ENCODE assay signal across 9 mouse cellular contexts in the genomic region with DNA sequence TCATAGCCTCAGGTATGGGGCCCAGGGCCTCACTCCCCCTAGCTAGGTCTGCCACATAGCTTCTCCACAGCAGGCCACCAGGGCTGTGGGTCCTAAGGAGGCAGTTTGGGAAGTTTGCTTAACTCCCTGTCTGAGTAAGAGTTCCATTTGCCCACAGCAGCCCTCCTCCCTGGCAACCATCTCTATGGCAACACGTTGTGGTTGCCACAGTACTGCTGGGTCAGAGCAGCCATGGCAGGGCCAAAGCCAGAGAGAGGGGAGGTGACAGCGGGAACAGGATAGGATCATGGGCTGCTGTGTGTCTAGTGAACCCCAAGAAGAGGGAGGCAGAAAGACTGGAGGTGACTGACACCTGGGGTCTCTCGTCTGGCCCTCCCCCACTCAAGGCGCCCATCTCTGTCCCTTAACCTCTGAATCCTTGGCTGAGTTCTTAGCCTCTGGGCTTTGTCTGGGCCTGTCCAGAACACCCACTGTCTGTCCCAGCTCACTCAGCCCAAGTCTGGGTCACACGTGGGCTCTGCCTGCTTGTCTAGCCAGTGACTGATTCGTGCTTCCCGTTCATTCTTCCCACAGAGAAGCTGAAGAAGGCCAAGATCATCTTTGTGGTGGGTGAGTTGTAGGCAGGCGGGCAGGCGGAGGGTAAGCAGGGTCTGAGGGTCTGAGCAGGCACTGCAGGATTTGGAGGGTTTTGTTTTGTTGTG. TPM values are rescaled to one million over a fixed set of nuclear protein-coding genes. Genes with fewer than 3 reads are reported as not detected.
A peak's percentile ranks its signal among the peaks of the same experiment; 100 is the strongest.
DNase-seq lines count a peak whose midpoint lies in the region; TF ChIP-seq lines count a peak whose summit lies in the region.
"Had no signal": no experiment of that assay in that cellular context is flagged by ENCODE, and none has a peak within 500 bp of the region (broad histone marks: within the 10 kb centered on the region; RNA-seq: fewer than 3 reads in every experiment).

No protein-coding gene starts in this region.

- H3K27ac ChIP-seq in MEL (ENCODE audit: control insufficient read depth, low read depth, low read length): no peak overlapping the region
- no peak overlapping the region for H3K27ac ChIP-seq in testis, adult 2 months (ENCODE audit: control insufficient read depth, insufficient read depth, low read depth, low read length)
- H3K27ac ChIP-seq: liver, embryonic 13.5 days had no signal

- no peak for TF ChIP-seq EP300 in MEL (IDR thresholded peaks at IDR 0.05; ENCODE audit: low read depth in 1 of 2, low read length in 2 of 2)

- peak; percentile 98 for DNase-seq in heart, adult 11 months
- no peak for DNase-seq in heart, postnatal 36 days
- peak; percentile 29 for DNase-seq in MEL (ENCODE audit: low read depth, low spot score)
- peak; percentile 92 for DNase-seq in fibroblast of lung, adult 2 months (ENCODE audit: low read depth)
- DNase-seq in kidney, adult 11 months: peak; percentile 82
- DNase-seq in lung, postnatal 10 days: peak; percentile 91
- no peak for DNase-seq in gastrocnemius, adult 8-10 months (ENCODE audit: low spot score in 2 of 2)
- DNase-seq: liver, embryonic 13.5 days had no signal

- no peak overlapping the region for H3K4me3 ChIP-seq in MEL (ENCODE audit: control insufficient read depth in 1 of 2, insufficient read depth in 1 of 2, low read depth in 2 of 2, low read length in 2 of 2)
- H3K4me3 ChIP-seq in testis, adult 2 months (ENCODE audit: control insufficient read depth, low read depth, low read length): peak overlapping the region; percentile 83
- H3K4me3 ChIP-seq: liver, embryonic 13.5 days had no signal

- no peaks in the 10 kb centered on the region for H3K79me2 ChIP-seq in MEL (ENCODE audit: control insufficient read depth, insufficient read depth, low read length, poor library complexity)

- H3K27me3 ChIP-seq in MEL (ENCODE audit: control insufficient read depth in 1 of 2, insufficient read depth in 2 of 2, low read length in 2 of 2): no peaks in the 10 kb centered on the region
- H3K27me3 ChIP-seq in testis, adult 2 months (ENCODE audit: control insufficient read depth, insufficient read depth, low read length): no peaks in the 10 kb centered on the region
- H3K27me3 ChIP-seq: liver, embryonic 13.5 days had no signal

- no peaks in the 10 kb centered on the region for H3K4me1 ChIP-seq in MEL (ENCODE audit: control insufficient read depth in 1 of 2, insufficient read depth in 2 of 2, low read length in 2 of 2)
- peaks cover 22% of the 10 kb centered on the region for H3K4me1 ChIP-seq in testis, adult 2 months (ENCODE audit: control insufficient read depth, insufficient read depth, low read length)

- TF ChIP-seq POLR2A in MEL (IDR thresholded peaks at IDR 0.05; ENCODE audit: control insufficient read depth in 1 of 2, insufficient read depth in 1 of 2, low read depth in 1 of 2, low read length in 2 of 2, poor library complexity in 1 of 2): no peak
- peak; percentile 56; the same call in 1 of the 2 replicates for TF ChIP-seq POLR2A in testis, adult 2 months (IDR thresholded peaks at IDR 0.05; ENCODE audit: control insufficient read depth, low read depth, low read length)

- intact Hi-C loops in heart, postnatal 36 days (cut with DNase I): loop anchor here (10.0 kb wide), 1 partner anchor 225 kb away; no protein-coding TSS in a partner anchor

- no peaks in the 10 kb centered on the region for H3K9me3 ChIP-seq in MEL (replicated peaks; ENCODE audit: insufficient read depth, low read length)
- H3K9me3 ChIP-seq: liver, embryonic 13.5 days had no signal

- no peak for TF ChIP-seq CTCF in MEL (IDR thresholded peaks at IDR 0.05 in 2 of 3, conservative IDR thresholded peaks at IDR 0.05 in 1 of 3; ENCODE audit: control insufficient read depth in 1 of 3, insufficient read depth in 1 of 3, low read depth in 2 of 3, low read length in 3 of 3, poor library complexity in 1 of 3, severe bottlenecking in 1 of 3)
- TF ChIP-seq CTCF in testis, adult 2 months (IDR thresholded peaks at IDR 0.05; ENCODE audit: control insufficient read depth, insufficient read depth, insufficient replicate concordance, low read depth, low read length): no peak

- no peak overlapping the region for H3K9ac ChIP-seq in MEL (ENCODE audit: control insufficient read depth, low read depth, low read length, poor library complexity, severe bottlenecking)
- H3K9ac ChIP-seq: liver, embryonic 13.5 days had no signal

- TF ChIP-seq RAD21 in MEL (IDR thresholded peaks at IDR 0.05; ENCODE audit: low read depth, low read length): no peak

- H3K36me3 ChIP-seq in MEL (ENCODE audit: control insufficient read depth in 1 of 2, insufficient read depth in 2 of 2, low read length in 2 of 2): no peaks in the 10 kb centered on the region
- no peaks in the 10 kb centered on the region for H3K36me3 ChIP-seq in testis, adult 2 months (ENCODE audit: control insufficient read depth, insufficient read depth, low read length)
- H3K36me3 ChIP-seq: liver, embryonic 13.5 days had no signal

TF ChIP-seq in MEL, 35 proteins besides CTCF, POLR2A, EP300 and RAD21:
- TF ChIP-seq POLR2AphosphoS2 (IDR thresholded peaks at IDR 0.05; ENCODE audit: low read length) (no peak), MAFK (IDR thresholded peaks at IDR 0.05; ENCODE audit: borderline replicate concordance, low read depth, low read length) (no peak), MAX (IDR thresholded peaks at IDR 0.05; ENCODE audit: low read length) (no peak), ZMIZ1 (IDR thresholded peaks at IDR 0.05; ENCODE audit: low read depth, low read length) (no peak), UBTF (IDR thresholded peaks at IDR 0.05; ENCODE audit: borderline replicate concordance, insufficient read depth, low read depth, low read length) (no peak), ETS1 (IDR thresholded peaks at IDR 0.05; ENCODE audit: low read depth, low read length) (no peak)

RNA-seq across cellular contexts. Expression of a gene that starts 7.9 kb away (rescaled TPM):
- 100 to 1,000 TPM; 631 to 727 TPM for total RNA-seq in heart, postnatal 36 days (2021)
- 0.12 TPM in 1 of 2 replicates, not detected in the other for total RNA-seq in MEL (2012; rRNA removed)
- polyA plus RNA-seq in MEL (2012; ENCODE audit: insufficient read depth in 1 of 2, insufficient read length in 2 of 2, low read depth in 1 of 2, low replicate concordance in 2 of 2, missing spikeins in 1 of 2): under 1 TPM in 1 of 2 experiments, not detected in 1; 0.13 TPM
- 172 and 177 TPM in 2 replicates for polyA plus RNA-seq in testis, adult 2 months (2012; rRNA removed)
- total RNA-seq in gastrocnemius, adult 8-10 months (2022): 1,000 to 10,000 TPM; 1,455 to 1,877 (median 1,746) TPM

RNA-seq across cellular contexts. Expression of a gene that starts 17.0 kb away (rescaled TPM):
- 100 to 1,000 TPM; 123 to 136 TPM for total RNA-seq in heart, postnatal 36 days (2021)
- total RNA-seq in MEL (2012; rRNA removed): 0.33 and 0.73 TPM in 2 replicates
- polyA plus RNA-seq in MEL (2012; ENCODE audit: insufficient read depth in 1 of 2, insufficient read length in 2 of 2, low read depth in 1 of 2, low replicate concordance in 2 of 2, missing spikeins in 1 of 2): 1 to 10 TPM in 1 of 2 experiments, not detected in 1; 1.0 TPM
- 6.5 and 7.9 TPM in 2 replicates for polyA plus RNA-seq in testis, adult 2 months (2012; rRNA removed)
- 10 to 100 TPM; 17.4 to 26.6 (median 20.5) TPM for total RNA-seq in gastrocnemius, adult 8-10 months (2022)

RNA-seq across cellular contexts. Expression of a gene that starts 29.9 kb away (rescaled TPM):
- 100 to 1,000 TPM; 108 to 116 TPM for total RNA-seq in heart, postnatal 36 days (2021)
- total RNA-seq in MEL (2012; rRNA removed): 9.0 and 12.5 TPM in 2 replicates
- 10 to 100 TPM in 1 of 2 experiments, not detected in 1; 26.5 TPM for polyA plus RNA-seq in MEL (2012; ENCODE audit: insufficient read depth in 1 of 2, insufficient read length in 2 of 2, low read depth in 1 of 2, low replicate concordance in 2 of 2, missing spikeins in 1 of 2)
- 17.6 and 24.7 TPM in 2 replicates for polyA plus RNA-seq in testis, adult 2 months (2012; rRNA removed)
- total RNA-seq in gastrocnemius, adult 8-10 months (2022): 10 to 100 TPM; 48.6 to 61.3 (median 54.9) TPM

RNA-seq across cellular contexts. Expression of a gene that starts 42.5 kb away (rescaled TPM):
- 10 to 100 TPM; 18.7 to 21.7 TPM for total RNA-seq in heart, postnatal 36 days (2021)
- 44.3 and 58.3 TPM in 2 replicates for total RNA-seq in MEL (2012; rRNA removed)
- 100 to 1,000 TPM in 1 of 2 experiments, not detected in 1; 109 TPM for polyA plus RNA-seq in MEL (2012; ENCODE audit: insufficient read depth in 1 of 2, insufficient read length in 2 of 2, low read depth in 1 of 2, low replicate concordance in 2 of 2, missing spikeins in 1 of 2)
- polyA plus RNA-seq in testis, adult 2 months (2012; rRNA removed): 1.4 and 1.6 TPM in 2 replicates
- total RNA-seq in gastrocnemius, adult 8-10 months (2022): 10 to 100 TPM; 11.4 to 15.5 (median 13.8) TPM

RNA-seq across cellular contexts. Expression of a gene that starts 53.9 kb away (rescaled TPM):
- total RNA-seq in heart, postnatal 36 days (2021): not detected
- total RNA-seq in MEL (2012; rRNA removed): 0.12 and 0.13 TPM in 2 replicates
- polyA plus RNA-seq in MEL (2012; ENCODE audit: insufficient read depth in 1 of 2, insufficient read length in 2 of 2, low read depth in 1 of 2, low replicate concordance in 2 of 2, missing spikeins in 1 of 2): under 1 TPM in 1 of 2 experiments, not detected in 1; 0.11 TPM
- polyA plus RNA-seq in testis, adult 2 months (2012; rRNA removed): 2.2 and 2.3 TPM in 2 replicates
- not detected for total RNA-seq in gastrocnemius, adult 8-10 months (2022)
- polyA plus RNA-seq: liver, embryonic 13.5 days had no signal

Comparison
In these comparisons a context has a peak if more than half of its experiments do, and no peak if none do; other contexts are left out.
1. DNase-seq: peak in heart, adult 11 months (single experiment), MEL (single experiment), fibroblast of lung, adult 2 months (single experiment), kidney, adult 11 months (single experiment) and lung, postnatal 10 days (single experiment); none in heart, postnatal 36 days (0 of 2) and gastrocnemius, adult 8-10 months (0 of 2).
2. RNA of a gene that starts 7.9 kb away (total RNA-seq): 1,455 to 1,877 TPM in gastrocnemius, adult 8-10 months and 631 to 727 TPM in heart, postnatal 36 days; 0.12 TPM in MEL; every median in the first group is over 100 times any median in the second.
3. RNA of a gene that starts 17.0 kb away (total RNA-seq): 123 to 136 TPM in heart, postnatal 36 days and 17.4 to 26.6 TPM in gastrocnemius, adult 8-10 months; 0.33 to 0.73 TPM in MEL; every median in the first group is over 10 times any median in the second.